Mouse (Mus musculus) kidney, postnatal 25 days (tissue): Measurements from ENCODE around the gene Pak4.

Source experiments
- DNase-seq, 2 experiments: peaks; one replicate each; pipeline ENCODE4 v3.0.0; 2021; ENCODE audit warnings: mixed read lengths in 2 of 2

Pak4 gene

DNA sequence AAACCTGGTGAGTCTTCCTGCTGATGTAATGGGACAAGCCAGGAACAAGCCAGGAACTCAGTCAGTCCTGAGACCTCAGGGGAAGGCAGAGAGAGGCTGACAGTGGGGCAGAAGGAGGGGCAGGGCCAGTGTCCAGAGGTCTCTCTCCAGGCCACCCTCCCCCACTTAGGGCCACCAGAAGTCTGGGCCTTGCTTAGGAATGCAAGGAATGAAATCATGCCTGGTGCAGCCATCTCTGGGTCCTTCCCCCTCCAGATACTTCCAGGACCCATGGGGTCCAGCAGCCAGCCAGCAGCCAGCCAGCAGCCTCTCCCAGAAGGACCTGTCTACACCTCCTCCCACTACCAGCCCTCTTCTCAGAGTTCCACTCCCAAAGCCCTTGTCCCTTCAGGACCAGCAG, 10.3 kb downstream of the Pak4 start:
- DNase-seq, result peak; percentile 71 to 83

DNA sequence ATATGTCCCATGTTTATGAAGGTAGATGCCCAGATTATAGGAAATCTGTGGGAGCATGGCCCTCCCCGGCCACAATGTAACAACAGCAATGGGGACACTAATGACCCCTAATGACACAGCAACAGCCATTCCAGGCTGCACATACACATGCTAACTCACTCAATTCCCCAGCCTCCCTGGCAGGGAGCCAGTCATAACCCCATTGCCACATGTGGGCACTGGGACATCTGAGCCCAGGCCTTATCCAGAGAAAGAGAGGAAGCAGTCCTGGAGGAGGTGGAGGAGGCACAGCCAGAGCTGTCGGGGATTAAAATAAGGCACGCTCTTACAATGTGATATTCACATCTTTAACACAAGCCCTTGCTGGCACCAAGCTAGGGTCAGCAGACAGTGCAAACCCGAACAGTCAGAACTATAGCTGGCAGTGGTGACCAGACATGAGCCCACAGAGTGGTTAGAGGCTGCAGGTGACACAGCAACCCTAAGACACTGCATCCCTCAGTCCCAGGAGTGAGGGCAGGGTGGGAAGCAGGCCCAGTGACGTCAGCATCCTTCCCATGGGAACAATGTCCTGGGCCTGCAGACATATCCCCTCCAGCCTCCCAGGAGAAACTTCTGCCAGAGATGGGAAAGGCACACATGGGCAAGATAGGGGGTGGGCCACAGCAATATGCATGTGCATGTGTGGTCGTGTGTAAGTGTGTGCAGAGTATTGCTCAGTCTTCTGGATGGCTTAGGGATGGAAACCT, 11.1 kb downstream of the Pak4 start:
- DNase-seq, result peak; percentile 59 to 75

DNA sequence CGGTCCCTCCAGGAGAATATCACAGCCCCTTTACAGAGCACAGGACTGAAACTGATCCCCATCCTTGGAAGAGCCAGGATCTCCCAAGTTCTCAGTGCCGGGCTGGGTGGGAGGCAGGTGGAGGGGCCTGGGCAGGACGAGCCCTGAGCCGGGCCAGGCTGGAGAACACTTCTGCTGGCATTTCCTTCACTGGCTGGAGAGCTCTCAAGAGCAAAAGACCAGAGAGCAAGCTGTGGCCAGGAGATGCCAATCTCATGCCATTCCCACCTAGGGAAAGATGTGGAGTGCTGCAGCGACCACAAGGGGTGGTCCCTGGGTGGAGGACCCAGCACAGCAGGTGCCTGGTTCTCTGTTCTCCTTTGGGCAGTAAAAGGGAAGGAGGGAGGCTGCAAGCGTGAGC, 13.0 kb downstream of the Pak4 start:
- peak in 1 of 2 experiments; percentile 35 for DNase-seq

DNA sequence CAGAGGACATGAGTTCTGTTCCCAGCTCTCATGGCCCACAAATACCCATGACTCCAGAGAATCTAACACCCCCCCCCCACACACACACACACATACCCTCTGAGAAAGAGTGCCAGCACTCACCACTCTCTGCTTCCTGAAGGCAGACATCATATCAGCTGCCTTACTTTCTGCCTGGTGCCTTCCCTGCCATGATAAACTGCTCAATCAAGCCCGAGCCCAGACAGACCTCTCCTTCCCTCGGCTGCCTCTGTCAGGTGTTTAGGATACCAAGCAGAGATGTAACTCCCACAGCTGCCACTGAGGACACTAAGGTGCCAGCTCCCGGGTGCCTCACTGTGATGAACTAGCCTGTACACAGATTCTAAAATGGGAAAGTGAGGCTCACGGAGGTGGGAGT, 13.5 kb downstream of the Pak4 start:
- no peak for DNase-seq

DNA sequence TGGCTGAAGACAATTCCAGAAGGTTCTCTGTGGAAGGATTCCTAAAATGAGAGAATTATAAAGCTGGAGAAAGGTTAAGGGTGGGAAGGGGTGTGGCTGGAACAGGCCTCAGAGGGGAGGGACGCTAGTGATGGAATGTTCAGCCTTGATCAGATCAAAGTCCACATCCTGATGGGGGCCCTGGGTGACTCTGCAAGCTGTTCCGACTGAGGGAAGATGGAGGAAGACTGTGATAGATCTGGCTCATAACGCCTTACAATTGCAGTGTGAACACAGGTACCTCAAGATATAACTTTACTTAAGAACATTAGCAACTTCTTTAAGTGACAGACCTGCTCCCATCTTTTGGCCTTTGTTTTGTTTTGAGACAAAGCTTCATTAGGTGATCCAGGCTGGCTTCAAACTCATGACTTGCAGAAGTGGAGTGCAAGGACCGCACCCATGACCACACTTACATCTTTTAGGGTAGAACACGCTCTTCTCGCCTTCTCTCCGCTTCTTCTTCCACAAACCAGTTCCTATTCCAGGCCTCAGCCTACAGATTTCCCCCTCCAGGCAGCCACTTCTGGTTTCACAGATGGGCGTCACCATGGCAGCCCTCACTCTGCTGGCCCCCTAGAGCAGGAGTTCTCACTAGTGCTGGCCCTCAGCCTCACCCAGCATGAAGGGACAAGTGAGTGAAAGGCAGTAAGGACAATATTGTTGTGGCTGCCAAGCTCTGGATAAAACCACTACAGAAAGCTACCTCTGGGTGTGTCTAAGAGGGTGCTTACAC, 14.2 kb downstream of the Pak4 start:
- peak in 1 of 2 experiments; percentile 63 for DNase-seq

DNA sequence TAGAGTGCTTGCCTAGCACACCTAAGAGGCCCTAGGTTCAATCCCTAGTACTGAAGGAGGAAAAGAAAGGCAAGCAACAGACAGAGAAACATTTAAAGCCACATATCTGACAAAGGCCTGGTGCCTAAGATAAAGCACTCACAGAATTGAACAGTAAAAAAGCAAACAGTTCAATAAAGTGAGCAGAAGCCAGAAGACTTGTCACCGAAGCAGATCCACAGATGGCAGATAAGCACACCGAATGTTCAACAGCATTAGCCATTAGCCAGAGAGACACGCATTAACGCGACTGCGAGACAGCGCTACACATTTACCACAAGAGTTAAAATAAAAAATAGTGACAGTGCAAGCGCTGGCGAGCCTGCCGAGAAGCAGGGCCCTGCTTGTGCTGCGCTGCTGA, 15.1 kb downstream of the Pak4 start:
- DNase-seq, result peak in 1 of 2 experiments; percentile 35

DNA sequence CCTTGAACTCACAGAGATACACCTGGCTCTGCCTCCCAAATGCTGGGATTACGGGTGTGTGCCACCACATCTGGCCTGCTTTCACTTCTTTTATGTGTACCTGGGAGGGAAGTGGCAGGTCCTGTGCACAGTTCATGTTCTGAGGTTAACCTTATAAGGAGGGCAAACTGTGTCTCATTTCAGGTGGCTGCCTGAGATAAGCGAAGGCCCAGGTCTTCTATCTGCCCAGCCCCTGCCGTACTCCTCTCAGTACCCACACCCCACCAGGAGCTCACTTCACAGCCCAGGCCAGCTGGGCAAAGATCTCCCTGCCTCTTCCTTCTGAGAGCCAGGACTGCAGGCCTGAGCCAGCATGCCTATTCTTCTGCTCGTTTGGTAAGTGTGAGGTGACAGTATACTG, 16.3 kb downstream of the Pak4 start:
- DNase-seq, result no peak

DNA sequence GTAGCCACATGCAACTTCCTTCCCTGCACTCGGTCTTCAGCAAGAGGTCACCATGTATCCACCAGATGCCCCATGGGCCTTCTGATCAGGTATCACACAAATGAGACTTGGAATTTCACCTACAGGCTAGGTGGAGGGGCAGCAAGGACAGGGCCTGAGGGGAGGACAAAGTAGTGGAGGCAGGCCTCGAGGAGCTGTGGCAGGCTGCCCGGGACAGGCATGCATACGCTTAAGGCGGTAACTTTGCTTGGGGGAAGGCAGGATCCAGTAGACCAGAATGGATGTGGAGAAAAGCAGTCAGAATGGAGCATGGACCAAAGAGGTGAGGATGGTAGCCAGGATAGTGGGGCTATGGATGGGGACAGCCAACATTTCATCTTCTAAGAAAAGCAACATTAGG, 18.2 kb downstream of the Pak4 start:
- DNase-seq, result peak; percentile 43 to 57

DNA sequence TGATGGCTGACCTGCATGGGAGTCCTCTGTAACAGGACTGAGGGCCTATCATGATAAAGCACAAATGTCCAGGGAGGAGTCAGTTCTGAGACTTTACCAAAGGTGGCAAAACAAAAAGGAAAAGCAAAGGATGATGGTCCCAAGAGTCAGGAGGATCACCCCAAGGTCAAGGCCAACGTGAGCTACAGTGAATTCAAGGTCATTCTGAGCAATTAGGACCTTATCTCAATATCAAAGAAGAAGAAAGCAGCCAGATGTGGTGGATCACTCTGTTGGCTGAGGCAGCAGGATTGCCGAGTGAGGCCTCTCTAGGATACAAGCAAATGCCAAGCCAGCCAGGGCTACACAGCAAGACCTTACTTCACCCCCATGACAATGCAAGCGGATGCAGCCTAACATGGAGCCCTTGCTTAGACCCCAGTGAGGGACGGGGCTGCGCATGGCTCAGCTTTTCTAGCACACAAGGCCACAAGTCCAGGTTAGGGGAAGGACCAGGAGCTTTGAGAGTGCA, 19.4 kb downstream of the Pak4 start:
- DNase-seq, result no peak

DNA sequence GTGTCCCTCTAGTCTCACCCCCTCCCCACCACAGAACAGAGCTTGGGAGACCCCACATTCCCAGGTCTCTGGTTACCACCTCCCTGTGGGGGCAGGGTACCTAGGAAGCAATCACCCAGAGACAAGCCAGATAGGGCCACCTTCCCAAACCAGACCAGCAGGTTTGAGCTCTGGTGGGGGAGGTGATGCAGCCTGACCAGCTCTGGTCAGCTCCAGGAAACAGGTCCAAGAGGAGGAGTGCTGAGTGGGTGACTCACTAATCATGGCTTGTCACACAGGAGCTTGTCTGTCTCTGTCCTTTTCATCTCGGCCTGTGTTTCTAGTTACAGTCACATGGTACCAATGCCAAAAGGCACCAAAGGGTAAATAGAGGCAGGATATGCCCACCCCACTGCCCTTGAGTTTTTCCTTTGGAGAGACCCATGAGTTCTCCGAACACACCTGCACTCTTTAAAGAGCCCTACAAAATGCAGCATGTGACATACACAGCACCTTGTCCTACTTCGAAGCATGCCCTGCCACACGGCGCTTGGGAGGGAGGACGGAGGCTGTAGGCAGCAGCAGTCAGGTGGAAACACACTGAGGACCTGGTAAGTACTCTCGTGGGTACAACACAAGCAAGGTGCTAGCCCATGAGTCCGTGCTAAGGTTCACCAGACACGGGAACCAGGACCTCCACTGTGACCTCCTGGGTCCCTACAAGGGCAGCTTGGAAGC, 20.0 kb downstream of the Pak4 start:
- peak; percentile 72 to 89 for DNase-seq

DNA sequence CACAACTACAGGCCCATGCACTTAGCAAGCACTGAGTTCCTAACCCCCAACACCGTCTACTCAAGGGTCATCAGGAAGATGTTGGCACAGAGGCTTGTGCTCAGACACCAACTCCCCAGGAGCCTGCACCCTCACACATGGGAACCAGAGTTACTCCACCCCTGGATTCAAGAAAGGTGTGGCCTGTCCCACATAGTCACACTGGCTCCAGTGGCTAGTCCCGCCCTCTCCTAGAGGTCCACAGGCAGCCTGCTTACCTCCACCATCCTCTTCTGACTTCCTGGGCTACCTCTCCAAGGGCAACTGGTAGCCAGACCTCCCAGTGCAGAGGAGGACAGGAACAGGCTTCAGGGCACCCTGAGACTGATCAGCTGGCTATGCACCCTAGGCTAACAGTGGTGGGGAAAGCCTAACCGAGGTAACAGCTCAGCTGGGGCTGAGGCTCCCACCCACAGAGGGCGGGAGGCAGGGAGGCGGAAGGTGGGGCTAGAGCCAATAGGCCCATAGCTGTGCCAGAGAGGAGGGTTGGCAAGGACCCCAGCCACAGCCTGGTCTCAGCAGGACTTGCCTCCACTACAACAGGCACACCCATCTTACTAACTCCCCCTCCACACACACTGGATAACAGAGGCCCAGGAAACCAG, 21.6 kb downstream of the Pak4 start:
- DNase-seq, result peak; percentile 69 to 90

DNA sequence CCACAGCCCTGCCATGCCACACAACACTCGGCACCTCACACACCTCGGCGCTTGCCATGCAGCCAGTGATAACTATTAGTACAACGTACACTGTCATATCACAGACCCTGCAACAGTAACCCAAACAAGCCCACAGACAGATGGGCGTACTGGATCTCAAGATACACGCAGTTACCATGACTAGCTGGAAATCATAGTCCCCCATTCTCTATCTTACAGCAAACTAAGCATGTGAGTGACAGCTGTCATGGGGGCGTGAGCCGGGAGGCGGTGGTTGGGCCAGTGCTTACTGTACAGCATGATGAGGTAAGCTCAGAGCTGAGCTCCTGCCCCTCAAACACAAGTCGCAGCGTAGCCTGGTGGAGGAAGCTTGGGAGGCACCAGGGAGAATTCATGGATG, 22.4 kb downstream of the Pak4 start:
- DNase-seq, result no peak

DNA sequence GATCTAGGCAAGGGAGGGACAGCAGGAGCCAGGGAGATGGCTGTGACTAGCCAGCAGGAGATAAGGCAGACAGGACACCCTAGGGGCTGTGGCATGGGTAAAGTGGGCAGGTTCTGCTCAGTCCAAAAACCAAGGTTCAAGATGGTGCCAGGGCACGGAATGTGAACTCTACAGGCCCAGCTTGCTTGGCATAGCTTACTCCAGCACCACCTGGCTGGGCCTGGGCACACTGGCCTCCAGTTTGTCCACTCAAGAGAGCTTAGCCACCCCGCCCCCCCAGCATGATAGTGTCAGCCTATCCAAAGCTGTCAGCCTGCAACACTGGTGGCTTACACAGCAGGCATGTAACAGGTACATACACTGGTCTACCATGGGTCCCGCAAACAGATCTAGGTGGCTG, 24.7 kb downstream of the Pak4 start:
- peak in 1 of 2 experiments; percentile 62 for DNase-seq

DNA sequence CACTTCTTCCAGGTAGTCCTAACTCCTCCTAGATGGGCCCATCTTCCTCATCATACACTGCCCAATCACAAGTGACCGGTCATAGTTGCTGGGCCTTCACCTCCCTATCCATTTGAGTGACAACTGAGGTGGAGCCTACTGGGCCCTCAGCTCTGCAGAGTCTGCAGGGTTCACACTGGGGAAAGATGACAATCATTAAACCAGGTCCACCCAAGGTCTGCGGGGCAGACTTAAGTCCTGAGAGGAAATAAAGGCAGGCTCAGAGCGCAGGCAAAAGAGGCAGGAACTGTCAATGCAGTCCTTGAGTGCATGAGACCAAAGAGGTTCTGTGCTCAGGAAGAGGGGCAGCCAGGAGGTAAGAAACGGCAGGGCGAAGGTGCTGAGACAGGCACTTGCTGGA, 25.3 kb downstream of the Pak4 start:
- peak; percentile 54 to 82 for DNase-seq

DNA sequence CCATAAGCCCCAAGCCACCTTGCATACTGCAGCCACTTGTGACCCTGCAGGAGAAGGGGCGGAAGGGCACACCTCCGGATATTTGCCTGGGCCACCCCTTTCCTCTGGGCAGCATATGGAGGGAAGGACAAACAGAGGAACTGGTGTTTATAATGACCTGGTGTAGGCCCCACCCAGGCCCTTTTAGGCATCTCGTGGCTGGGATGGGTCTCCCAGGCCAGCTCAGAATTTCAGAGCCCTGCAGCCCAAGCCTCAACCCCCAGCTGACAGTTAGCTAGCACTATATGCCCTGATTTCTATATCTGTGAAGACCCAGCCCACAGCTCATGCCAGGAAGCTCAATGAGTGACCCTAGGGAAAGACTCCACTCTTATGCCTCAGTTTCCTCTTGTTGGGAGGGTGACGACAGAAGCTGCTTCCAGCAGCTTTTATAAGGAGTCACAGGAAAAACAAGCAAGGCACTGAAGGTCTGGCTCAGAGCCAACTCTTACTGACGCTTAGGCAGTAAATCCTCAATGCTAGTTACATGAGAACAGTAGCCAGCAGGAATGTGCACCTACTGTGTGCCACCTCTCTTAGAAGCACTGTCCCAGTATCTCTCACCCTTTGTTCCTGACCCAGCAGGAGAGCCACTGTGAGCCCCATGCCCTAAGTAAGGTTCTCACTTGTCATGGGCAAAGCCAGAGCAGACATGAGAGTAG, 26.9 kb downstream of the Pak4 start:
- DNase-seq, result peak; percentile 74 to 77

DNA sequence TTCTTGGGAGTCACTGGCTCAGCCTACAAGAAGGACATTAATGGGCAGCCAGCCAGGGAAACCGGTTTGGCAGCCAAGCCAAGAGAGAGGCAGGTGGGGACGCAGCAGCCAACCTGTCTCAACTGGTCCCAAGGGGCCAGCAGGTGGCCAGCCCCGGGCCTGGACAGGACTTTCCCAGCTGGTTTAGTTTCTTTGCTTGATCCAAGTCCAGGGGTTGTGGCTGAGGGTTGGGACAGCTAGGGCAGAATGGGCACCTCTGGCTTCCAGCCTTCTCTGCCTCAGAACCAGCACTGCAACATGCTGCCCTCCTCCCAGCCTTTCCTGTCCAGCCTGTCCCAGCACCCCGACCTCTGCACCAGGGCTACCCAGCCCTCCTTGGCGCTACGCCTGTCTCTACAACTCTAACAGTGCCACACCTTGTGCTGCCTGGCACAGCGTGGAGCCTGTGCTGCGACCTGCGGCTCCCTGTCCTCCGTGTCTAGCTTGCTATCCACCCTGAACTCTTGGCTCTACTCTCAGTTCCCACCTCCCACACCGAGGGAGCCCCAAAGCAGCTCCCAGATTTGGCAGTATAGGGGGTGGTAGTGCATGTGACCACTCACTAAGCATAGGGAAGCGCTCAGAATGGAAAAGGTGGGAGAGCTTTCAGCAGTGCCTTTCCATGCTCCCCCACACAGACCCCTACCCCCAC, 27.5 kb downstream of the Pak4 start:
- peak; percentile 97 to 98 for DNase-seq

DNA sequence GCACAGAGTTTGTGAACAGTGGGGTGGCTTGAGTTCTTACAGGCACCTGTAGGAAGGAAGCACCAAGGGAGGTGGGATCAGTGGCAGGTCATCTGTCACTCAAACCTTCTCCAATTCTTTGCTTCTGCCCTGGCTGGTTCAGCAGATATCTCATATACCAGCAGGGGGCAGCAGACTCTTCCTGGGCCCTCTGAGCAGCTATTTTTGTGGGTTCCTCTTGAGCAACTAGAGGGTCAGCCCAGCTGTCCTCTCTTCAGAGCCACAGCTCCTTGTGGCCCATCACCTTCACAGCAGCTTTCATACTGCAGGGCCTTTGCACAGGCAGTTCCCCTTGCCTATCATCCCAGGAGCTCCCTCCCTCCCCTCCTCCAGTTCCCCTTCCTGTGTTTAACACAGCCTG, 29.7 kb downstream of the Pak4 start:
- DNase-seq, result peak; percentile 62 to 79

DNA sequence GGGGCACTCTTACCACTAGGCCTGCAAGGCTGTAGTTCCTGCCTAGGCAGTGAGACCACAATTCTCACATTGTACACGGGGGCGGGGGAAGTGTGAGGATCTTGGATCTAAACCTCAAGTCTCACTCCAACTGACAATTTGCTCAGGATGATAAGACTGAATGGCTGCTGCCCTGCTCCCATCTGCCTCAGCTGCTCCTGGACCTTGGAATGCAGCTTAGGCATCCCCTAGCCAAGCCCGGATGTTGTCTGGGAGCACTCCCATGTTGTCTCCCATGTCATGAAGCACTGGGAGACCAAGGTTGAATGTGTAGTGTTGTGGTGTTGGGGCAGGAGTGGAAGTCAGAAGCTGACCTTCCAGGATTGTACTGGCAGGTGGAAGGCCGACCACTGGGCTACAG, 30.4 kb downstream of the Pak4 start:
- no peak for DNase-seq

DNA sequence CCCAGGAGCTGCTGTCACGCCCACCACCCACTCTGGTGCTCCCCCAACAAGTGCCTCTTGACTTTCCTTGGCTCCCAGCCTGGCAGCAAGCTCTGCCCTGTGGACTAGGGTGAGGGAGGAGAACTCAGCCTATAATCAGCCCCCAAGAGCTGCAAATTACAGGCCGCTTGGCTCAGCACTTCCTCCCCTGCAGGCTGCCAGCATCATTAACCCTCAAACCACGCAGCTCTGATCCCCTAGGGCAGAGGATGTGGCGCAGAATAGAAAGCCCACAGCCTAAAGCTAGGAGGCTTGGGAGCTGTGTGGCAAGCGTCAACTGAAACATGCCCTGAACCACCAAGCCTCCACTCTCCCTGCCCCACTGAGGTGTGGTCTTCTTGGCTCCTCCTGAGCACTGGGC, 32.6 kb downstream of the Pak4 start:
- no peak for DNase-seq

DNA sequence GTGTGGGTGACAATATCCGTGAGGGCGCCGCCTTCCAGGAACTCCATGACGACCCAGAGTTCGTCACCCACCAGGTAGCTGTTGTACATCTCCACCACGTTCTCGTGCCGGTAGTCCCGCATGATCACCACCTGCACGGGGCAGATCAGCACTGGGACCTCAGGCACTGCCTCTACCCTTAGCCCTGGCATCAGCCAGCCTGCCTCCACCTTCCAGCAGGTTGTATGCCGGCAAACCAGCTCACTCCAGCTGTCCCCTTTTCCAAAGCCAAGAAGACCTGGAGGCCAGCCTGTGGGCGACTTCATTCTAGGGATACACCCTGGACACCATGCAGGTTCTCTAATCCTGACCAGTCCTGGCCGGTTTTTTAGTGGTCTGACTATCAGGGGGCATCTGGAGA, 35.0 kb downstream of the Pak4 start:
- no peak for DNase-seq

DNA sequence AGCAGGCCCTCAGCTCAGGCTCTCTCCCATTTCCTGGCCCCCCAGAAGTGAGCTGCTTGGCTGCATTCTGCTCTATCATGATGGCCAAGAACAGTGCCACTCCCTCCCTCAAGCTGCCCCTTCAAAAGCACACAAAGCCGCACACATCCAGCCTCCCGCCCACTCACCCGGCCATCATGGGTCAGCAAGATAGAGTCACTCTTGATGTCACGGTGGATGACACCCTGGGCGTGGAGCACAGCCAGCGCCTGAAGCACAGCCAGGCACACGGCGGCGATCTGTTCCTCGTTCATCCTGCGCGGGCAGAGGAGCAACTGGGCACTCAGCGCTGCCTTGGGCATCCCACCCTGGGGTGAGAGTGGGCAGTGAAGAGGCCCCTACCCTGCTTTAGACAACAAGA, 35.6 kb downstream of the Pak4 start:
- DNase-seq, result no peak

DNA sequence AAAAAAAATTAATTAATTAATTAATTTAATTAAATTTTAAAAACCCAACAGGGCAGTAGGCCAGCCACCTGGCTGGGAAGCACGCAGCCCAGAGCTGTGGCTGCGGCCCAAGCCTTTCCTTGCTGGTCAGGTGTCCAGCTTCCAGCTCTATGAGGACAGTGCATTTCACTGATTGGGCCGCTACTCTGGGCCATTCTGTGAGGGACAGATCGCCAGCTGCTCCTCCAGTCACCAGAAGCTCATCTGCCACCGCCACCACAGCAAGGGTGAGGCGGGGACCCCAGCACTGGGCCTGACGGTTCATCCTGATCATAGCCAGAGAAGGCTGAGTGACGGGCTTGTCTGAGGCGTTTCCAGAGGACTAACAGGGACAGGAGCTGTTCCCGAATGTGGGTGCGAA, 36.0 kb downstream of the Pak4 start:
- no peak for DNase-seq
